Mouse (Mus musculus) myocyte (in vitro differentiated cells): ENCODE results near the gene Nkx1-1. TPM values are rescaled to one million over a fixed set of nuclear protein-coding genes. Genes with fewer than 3 reads are reported as not detected.

Experiments used
- H3K27me3 ChIP-seq: one replicate; pipeline ENCODE4 v1.6.1; 2011; ENCODE audit not compliant: control insufficient read depth, insufficient read depth, insufficient read length
- H3K36me3 ChIP-seq: one replicate; pipeline ENCODE4 v1.6.1; 2011; ENCODE audit not compliant: control insufficient read depth, insufficient read depth
- H3K4me2 ChIP-seq: one replicate; pipeline ENCODE4 v1.6.1; 2011; ENCODE audit warnings: low read depth, control low read depth
- H3K4me3 ChIP-seq: one replicate; pipeline ENCODE4 v1.5.1; 2011; ENCODE audit warnings: mild to moderate bottlenecking, control low read depth, moderate library complexity
- H3K79me2 ChIP-seq: one replicate; pipeline ENCODE4 v1.6.1; 2011; ENCODE audit not compliant: control insufficient read depth, insufficient read depth
- H3ac ChIP-seq: one replicate; pipeline ENCODE4 v1.6.1; 2011; ENCODE audit not compliant: control insufficient read depth, insufficient read length
- CEBPB ChIP-seq: IDR thresholded peaks from 2 replicates; pipeline ENCODE4 v1.6.1; 2011; ENCODE audit warnings: mild to moderate bottlenecking, moderate library complexity; ENCODE audit not compliant: poor library complexity, insufficient read depth, severe bottlenecking
- E2F4 ChIP-seq: IDR thresholded peaks from one replicate; pipeline ENCODE4 v1.6.1; 2011; ENCODE audit warnings: mild to moderate bottlenecking, control low read depth, moderate library complexity; ENCODE audit not compliant: insufficient read depth
- MAX ChIP-seq: IDR thresholded peaks from one replicate; pipeline ENCODE4 v1.6.1; 2011; ENCODE audit warnings: low read depth, mild to moderate bottlenecking, control low read depth
- MYOD1 ChIP-seq, 3 experiments: IDR thresholded peaks; one replicate each; pipeline ENCODE4 v1.6.1; 2011; ENCODE audit warnings: control low read depth in 2 of 3, low read depth in 2 of 3, mild to moderate bottlenecking in 2 of 3, moderate library complexity in 1 of 3; ENCODE audit not compliant: insufficient read length in 2 of 3, control insufficient read depth in 1 of 3
- MYOG ChIP-seq, 3 experiments: IDR thresholded peaks; one replicate each; pipeline ENCODE4 v1.6.1; 2011; ENCODE audit warnings: control low read depth in 2 of 3, low read depth in 2 of 3, mild to moderate bottlenecking in 2 of 3; ENCODE audit not compliant: insufficient read length in 2 of 3, control insufficient read depth in 1 of 3, insufficient read depth in 1 of 3
- POLR2A ChIP-seq: IDR thresholded peaks from one replicate; pipeline ENCODE4 v1.6.1; 2011; ENCODE audit warnings: low read depth, mild to moderate bottlenecking, control low read depth, moderate library complexity; ENCODE audit not compliant: insufficient read length
- POLR2AphosphoS2 ChIP-seq: IDR thresholded peaks from one replicate; pipeline ENCODE4 v1.6.1; 2011; ENCODE audit warnings: low read depth, control low read depth; ENCODE audit not compliant: insufficient read length
- REST ChIP-seq: IDR thresholded peaks from one replicate; pipeline ENCODE4 v1.6.1; 2011; ENCODE audit warnings: mild to moderate bottlenecking, control low read depth, moderate library complexity; ENCODE audit not compliant: insufficient read depth, insufficient read length
- SRF ChIP-seq: IDR thresholded peaks from one replicate; pipeline ENCODE4 v1.6.1; 2011; ENCODE audit warnings: low read depth; ENCODE audit not compliant: control insufficient read depth, insufficient read length
- TCF12 ChIP-seq: IDR thresholded peaks from one replicate; pipeline ENCODE4 v1.6.1; 2011; ENCODE audit warnings: mild to moderate bottlenecking, control low read depth; ENCODE audit not compliant: poor library complexity, insufficient read depth, severe bottlenecking
- TCF3 ChIP-seq: IDR thresholded peaks from one replicate; pipeline ENCODE4 v1.6.1; 2011; ENCODE audit warnings: low read depth, control low read depth; ENCODE audit not compliant: insufficient read length
- USF1 ChIP-seq: IDR thresholded peaks from one replicate; pipeline ENCODE4 v1.6.1; 2011; ENCODE audit warnings: low read depth, mild to moderate bottlenecking, control low read depth, moderate library complexity
- polyA plus RNA-seq: library from polyadenylated mRNA; unstranded; fragments of >200 nt; fragmentation: generic; extraction: Trizol; gene quantifications from one replicate; pipeline ENCODE4 v1.2.1, GENCODE M21; 2012; ENCODE audit warnings: missing spikeins

Gene Nkx1-1
- polyA plus RNA-seq = not detected

DNA sequence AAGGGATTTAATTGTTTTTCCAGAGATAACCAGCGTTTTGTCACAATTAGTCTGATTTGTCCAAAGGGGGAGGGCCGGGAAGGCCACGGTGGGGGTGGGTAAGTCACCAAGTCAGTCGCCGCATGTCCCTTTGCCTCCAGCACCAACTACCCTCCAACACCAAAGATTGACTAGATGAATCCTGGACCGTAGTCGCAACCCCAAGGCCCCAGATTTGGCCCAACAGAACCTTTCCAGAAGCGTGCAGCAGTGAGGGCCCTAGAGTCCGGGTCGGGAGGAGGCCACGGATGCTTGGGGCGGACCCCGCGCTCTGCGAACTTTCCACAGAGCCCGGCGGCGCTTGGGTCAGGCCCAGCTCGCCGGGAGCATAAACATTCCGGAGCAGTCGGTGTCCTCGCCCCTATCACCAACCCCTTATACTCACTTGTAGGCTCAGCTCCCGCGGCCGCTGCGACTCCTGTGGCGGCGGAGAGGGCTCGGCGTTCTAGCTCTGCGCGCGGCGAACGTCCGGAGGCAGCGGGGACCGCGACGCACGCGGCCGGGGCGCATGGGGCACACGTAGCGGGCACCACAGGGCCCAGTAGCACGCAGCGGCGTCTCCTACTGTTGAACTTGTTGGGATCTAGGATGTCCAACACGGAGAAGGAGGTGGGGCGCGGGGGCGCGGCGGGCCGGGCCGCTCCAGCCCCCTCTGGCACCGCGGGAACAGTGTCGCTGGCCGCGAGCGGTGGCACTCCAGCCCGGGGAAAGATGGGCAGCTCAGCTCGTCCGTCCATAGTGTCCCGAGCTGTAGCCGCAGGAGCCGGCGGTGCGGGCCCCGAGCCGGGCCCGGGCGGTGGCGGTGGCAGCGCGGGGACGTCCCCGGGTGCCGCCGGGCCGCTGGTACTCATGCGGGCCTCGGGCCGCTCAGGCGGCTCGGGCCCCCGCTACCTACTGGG, at the start of gene Nkx1-1:
Nkx1-1 (minus strand) TSS at position 776 of the 938 bp plus-strand sequence.
- no peak within 1 kb of the TSS for H3ac ChIP-seq
- no peak within 1 kb of the TSS for H3K4me3 ChIP-seq
- TF ChIP-seq MAX (no peak), SRF (no peak), REST (no peak), MYOG (IDR thresholded peaks at IDR 0.05; ENCODE audit: control insufficient read depth in 1 of 3, insufficient read depth in 1 of 3, insufficient read length in 2 of 3, low read depth in 2 of 3) (no peak), E2F4 (no peak), TCF3 (no peak), POLR2AphosphoS2 (no peak), POLR2A (no peak), USF1 (no peak), CEBPB (no peak), MYOD1 (IDR thresholded peaks at IDR 0.05; ENCODE audit: control insufficient read depth in 1 of 3, insufficient read length in 2 of 3, low read depth in 2 of 3) (no peak), TCF12 (no peak)
- no peak within 1 kb of the TSS for H3K4me2 ChIP-seq
- no peaks in the 10 kb centered on the region for H3K36me3 ChIP-seq
- no peaks in the 10 kb centered on the region for H3K79me2 ChIP-seq
- peaks cover 87% of the 10 kb centered on the region for H3K27me3 ChIP-seq

DNA sequence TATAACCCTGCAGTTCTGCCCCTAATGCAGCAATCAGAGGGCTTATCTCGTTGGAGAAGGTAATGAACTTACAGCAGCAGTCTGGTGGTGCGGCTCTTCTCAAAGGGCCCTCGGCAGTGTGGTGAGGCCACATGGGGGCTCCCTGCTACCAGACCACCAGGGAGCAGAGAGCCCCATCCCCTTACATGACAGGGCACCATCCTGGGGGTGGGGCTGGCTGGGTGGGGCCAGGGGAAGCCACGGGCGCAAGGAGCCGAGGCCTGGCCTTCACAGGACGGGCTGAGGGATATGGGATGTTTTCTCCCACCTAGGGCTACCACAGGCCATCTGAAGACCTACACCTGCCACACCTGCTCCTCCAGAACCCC, 47.5 kb upstream of the Nkx1-1 start:
- peaks cover 65% of the 10 kb centered on the region for H3K27me3 ChIP-seq
- no peak overlapping the region for H3K4me3 ChIP-seq
- no peaks in the 10 kb centered on the region for H3K79me2 ChIP-seq
- no peak for TF ChIP-seq E2F4
- no peak for TF ChIP-seq POLR2A
- TF ChIP-seq MAX = no peak
- TF ChIP-seq TCF12 = no peak
- no peak for TF ChIP-seq MYOD1 (IDR thresholded peaks at IDR 0.05; ENCODE audit: control insufficient read depth in 1 of 3, insufficient read length in 2 of 3, low read depth in 2 of 3)
- no peak for TF ChIP-seq USF1
- no peak for TF ChIP-seq MYOG (IDR thresholded peaks at IDR 0.05; ENCODE audit: control insufficient read depth in 1 of 3, insufficient read depth in 1 of 3, insufficient read length in 2 of 3, low read depth in 2 of 3)
- TF ChIP-seq CEBPB = no peak
- no peak for TF ChIP-seq SRF
- H3K36me3 ChIP-seq = no peaks in the 10 kb centered on the region
- no peak overlapping the region for H3K4me2 ChIP-seq
- H3ac ChIP-seq = no peak overlapping the region

DNA sequence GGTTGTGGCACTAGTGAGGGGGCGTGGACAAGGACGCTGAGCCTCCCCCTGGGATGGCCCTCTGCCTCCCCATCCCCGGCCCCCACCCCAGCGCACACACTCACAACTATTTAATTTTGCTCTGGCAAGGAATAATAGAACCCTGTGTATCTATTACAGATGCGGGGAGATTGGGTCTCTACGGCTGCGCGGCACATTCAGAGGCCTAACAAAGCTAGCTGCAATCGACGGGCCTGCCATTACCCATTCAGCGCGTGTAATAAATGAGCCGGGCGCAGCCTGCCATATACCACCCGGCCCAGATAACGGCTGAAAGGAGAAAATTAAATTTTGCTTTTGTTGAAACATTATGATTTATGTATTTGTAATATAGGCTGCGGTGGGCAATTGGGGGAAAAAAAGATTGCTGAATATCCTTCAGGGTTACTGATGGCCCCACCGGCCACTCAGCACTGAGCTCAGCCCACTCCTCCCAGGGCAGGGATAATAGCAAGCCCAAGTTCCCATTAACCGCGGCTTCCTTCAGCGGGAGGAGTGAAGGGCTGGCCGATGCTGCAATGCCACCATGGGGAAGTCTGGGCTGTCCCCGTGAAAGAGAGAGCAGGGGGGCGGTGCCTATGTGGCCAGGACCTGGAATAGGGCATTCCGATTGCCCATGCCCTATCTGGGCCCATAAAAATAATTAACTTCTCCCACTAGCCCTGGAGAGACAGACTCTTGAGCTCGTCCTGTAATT, 47.0 kb upstream of the Nkx1-1 start:
- Histone ChIP-seq H3K27me3 (peaks cover 60% of the 10 kb centered on the region), H3K36me3 (no peaks in the 10 kb centered on the region), H3K4me2 (no peak overlapping the region), H3K4me3 (no peak overlapping the region), H3K79me2 (no peaks in the 10 kb centered on the region), H3ac (no peak overlapping the region)
- TF ChIP-seq MAX (no peak), E2F4 (no peak), TCF3 (no peak), MYOD1 (IDR thresholded peaks at IDR 0.05; ENCODE audit: control insufficient read depth in 1 of 3, insufficient read length in 2 of 3, low read depth in 2 of 3) (no peak), TCF12 (no peak), POLR2AphosphoS2 (no peak), REST (no peak), USF1 (no peak)

DNA sequence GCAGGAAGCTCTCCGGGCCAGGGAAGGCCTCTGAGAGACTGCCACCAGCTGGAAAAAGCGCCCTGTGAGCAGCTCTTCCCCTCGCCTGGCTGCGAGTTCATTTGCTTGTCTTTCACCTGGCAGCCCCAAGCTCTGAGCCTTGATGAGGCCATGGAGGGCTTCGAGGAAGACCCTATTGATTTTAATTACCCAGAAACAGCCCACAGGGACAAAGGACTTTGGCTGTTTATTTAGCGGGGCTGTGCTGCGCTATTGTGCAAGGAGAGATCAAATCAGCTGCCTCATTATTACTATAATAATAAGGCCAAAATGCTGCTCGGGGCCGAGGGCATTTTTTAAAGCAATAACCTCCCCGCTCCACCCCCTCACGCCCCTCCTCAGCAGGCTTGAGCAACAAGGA, 31.7 kb upstream of the Nkx1-1 start:
- H3K4me2 ChIP-seq = no peak overlapping the region
- no peaks in the 10 kb centered on the region for H3K79me2 ChIP-seq
- TF ChIP-seq CEBPB (no peak), TCF3 (no peak), E2F4 (no peak), REST (no peak), MYOD1 (IDR thresholded peaks at IDR 0.05; ENCODE audit: control insufficient read depth in 1 of 3, insufficient read length in 2 of 3, low read depth in 2 of 3) (no peak), POLR2AphosphoS2 (no peak), POLR2A (no peak), MYOG (IDR thresholded peaks at IDR 0.05; ENCODE audit: control insufficient read depth in 1 of 3, insufficient read depth in 1 of 3, insufficient read length in 2 of 3, low read depth in 2 of 3) (no peak), SRF (no peak), USF1 (no peak), TCF12 (no peak), MAX (no peak)
- peaks cover 87% of the 10 kb centered on the region for H3K27me3 ChIP-seq
- H3K4me3 ChIP-seq = no peak overlapping the region
- H3ac ChIP-seq = no peak overlapping the region
- no peaks in the 10 kb centered on the region for H3K36me3 ChIP-seq
